Mouse (Mus musculus): ENCODE results near the gene Tmem184c. TPM values are rescaled to one million over a fixed set of nuclear protein-coding genes. Genes with fewer than 3 reads are reported as not detected.

Gene Tmem184c
- polyA plus RNA-seq (2014; fragmentation: Nextera tagmentation; extraction: Ambion mirVana), result 72.1 and 81.6 TPM in 2 replicates

- WGBS, result under 1% methylated on average over 36 of the region's 36 CpGs
- H3K4me2 ChIP-seq (replicated peaks), result peak within 1 kb of the TSS; percentile 88
- H3K4me1 ChIP-seq (replicated peaks; ENCODE audit: control insufficient read depth, insufficient read depth, low read length), result peaks cover 18% of the 10 kb centered on the region
- peak; percentile 99 for DNase-seq (ENCODE audit: low spot score)
- H3K9ac ChIP-seq, result peak within 1 kb of the TSS; percentile 59
- ATAC-seq (ENCODE audit: low FRiP score), result peak; percentile 98
- H3K27ac ChIP-seq, result peak within 1 kb of the TSS; percentile 64
- no peaks in the 10 kb centered on the region for H3K27me3 ChIP-seq (ENCODE audit: control insufficient read depth, insufficient read depth, low read length)
- H3K36me3 ChIP-seq (replicated peaks; ENCODE audit: control insufficient read depth, insufficient read depth), result peaks cover 3% of the 10 kb centered on the region
- H3K9me3 ChIP-seq (ENCODE audit: control insufficient read depth, low read length), result no peaks in the 10 kb centered on the region
- peak within 1 kb of the TSS; percentile 54 for H3K4me3 ChIP-seq (replicated peaks; ENCODE audit: low read length)
Measured at GRCm38 (mm10) chr8:77610374-77610969, at the start of gene Tmem184c. TSS of gene Tmem184c (minus strand) at chr8:77610698.

DNA sequence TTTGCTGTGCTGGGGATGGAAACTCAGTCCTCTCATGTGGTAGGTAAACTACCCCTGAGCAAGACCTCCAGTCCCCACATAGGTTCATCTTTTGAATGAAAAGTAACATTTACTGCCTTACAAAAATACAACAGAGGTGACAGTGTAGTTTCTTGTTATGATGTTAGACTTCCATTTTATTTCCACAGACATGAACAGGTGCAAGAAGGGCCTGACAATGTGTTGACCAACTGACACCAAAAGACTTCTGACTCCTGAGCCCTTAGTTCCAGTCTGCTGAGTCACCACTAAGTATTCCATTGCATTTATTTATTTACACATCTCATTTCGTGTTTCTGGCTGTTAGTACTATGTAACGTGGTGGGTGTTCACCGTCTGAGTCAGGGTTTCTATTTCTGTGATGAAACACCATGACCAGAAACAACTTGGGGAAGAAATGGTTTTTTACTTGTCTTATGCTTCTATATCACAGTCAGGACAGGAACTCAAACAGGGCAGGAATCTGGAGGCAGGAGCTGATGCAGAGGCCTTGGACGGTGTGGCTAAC lies 49.1 kb upstream of the Tmem184c start:
- DNase-seq (ENCODE audit: low spot score) (no peak), ATAC-seq (ENCODE audit: low FRiP score) (no peak)
- Histone ChIP-seq H3K4me2 (replicated peaks) (no peak overlapping the region), H3K9ac (no peak overlapping the region), H3K27ac (no peak overlapping the region), H3K36me3 (replicated peaks; ENCODE audit: control insufficient read depth, insufficient read depth) (no peaks in the 10 kb centered on the region), H3K4me3 (replicated peaks; ENCODE audit: low read length) (no peak overlapping the region), H3K9me3 (ENCODE audit: control insufficient read depth, low read length) (no peaks in the 10 kb centered on the region), H3K27me3 (ENCODE audit: control insufficient read depth, insufficient read depth, low read length) (no peaks in the 10 kb centered on the region), H3K4me1 (replicated peaks; ENCODE audit: control insufficient read depth, insufficient read depth, low read length) (no peaks in the 10 kb centered on the region)
- 84% methylated on average over 4 of the region's 4 CpGs for WGBS

- WGBS, result 84% methylated on average over 3 of the region's 3 CpGs
- no peak overlapping the region for H3K27ac ChIP-seq
Measured at GRCm38 (mm10) chr8:77658356-77658755, 47.9 kb upstream of the Tmem184c start.

GRCm38 (mm10) chr8:77650646-77651190 lies 40.2 kb upstream of the Tmem184c start:
- ATAC-seq (ENCODE audit: low FRiP score) (no peak), DNase-seq (ENCODE audit: low spot score) (no peak)
- Histone ChIP-seq H3K27ac (no peak overlapping the region), H3K4me1 (replicated peaks; ENCODE audit: control insufficient read depth, insufficient read depth, low read length) (no peaks in the 10 kb centered on the region), H3K27me3 (ENCODE audit: control insufficient read depth, insufficient read depth, low read length) (no peaks in the 10 kb centered on the region), H3K9ac (no peak overlapping the region), H3K36me3 (replicated peaks; ENCODE audit: control insufficient read depth, insufficient read depth) (no peaks in the 10 kb centered on the region), H3K4me2 (replicated peaks) (no peak overlapping the region), H3K9me3 (ENCODE audit: control insufficient read depth, low read length) (no peaks in the 10 kb centered on the region), H3K4me3 (replicated peaks; ENCODE audit: low read length) (no peak overlapping the region)
- 64% methylated on average over 1 of the region's 1 CpGs for WGBS

More at GRCm38 (mm10) chr8:77658356-77658755, 47.9 kb upstream of the Tmem184c start:
- Histone ChIP-seq H3K4me3 (replicated peaks; ENCODE audit: low read length) (no peak overlapping the region), H3K9me3 (ENCODE audit: control insufficient read depth, low read length) (no peaks in the 10 kb centered on the region), H3K4me1 (replicated peaks; ENCODE audit: control insufficient read depth, insufficient read depth, low read length) (no peaks in the 10 kb centered on the region), H3K27me3 (ENCODE audit: control insufficient read depth, insufficient read depth, low read length) (no peaks in the 10 kb centered on the region), H3K9ac (no peak overlapping the region), H3K4me2 (replicated peaks) (no peak overlapping the region), H3K36me3 (replicated peaks; ENCODE audit: control insufficient read depth, insufficient read depth) (no peaks in the 10 kb centered on the region)
- DNase-seq (ENCODE audit: low spot score) (no peak), ATAC-seq (ENCODE audit: low FRiP score) (no peak)

GRCm38 (mm10) chr8:77640093-77640839 lies 29.8 kb upstream of the Tmem184c start:
- H3K36me3 ChIP-seq (replicated peaks; ENCODE audit: control insufficient read depth, insufficient read depth), result no peaks in the 10 kb centered on the region
- H3K4me3 ChIP-seq (replicated peaks; ENCODE audit: low read length), result no peak overlapping the region
- DNase-seq (ENCODE audit: low spot score), result no peak
- 61% methylated on average over 5 of the region's 5 CpGs for whole genome bisulfite sequencing
- H3K4me1 ChIP-seq (replicated peaks; ENCODE audit: control insufficient read depth, insufficient read depth, low read length), result no peaks in the 10 kb centered on the region
- no peak overlapping the region for H3K9ac ChIP-seq
- H3K9me3 ChIP-seq (ENCODE audit: control insufficient read depth, low read length), result no peaks in the 10 kb centered on the region
- H3K4me2 ChIP-seq (replicated peaks), result no peak overlapping the region
- no peaks in the 10 kb centered on the region for H3K27me3 ChIP-seq (ENCODE audit: control insufficient read depth, insufficient read depth, low read length)
- no peak for ATAC-seq (ENCODE audit: low FRiP score)
- H3K27ac ChIP-seq, result no peak overlapping the region

- 93% methylated on average over 3 of the region's 3 CpGs for WGBS
- Histone ChIP-seq H3K9ac (no peak overlapping the region), H3K27ac (no peak overlapping the region), H3K4me2 (replicated peaks) (no peak overlapping the region), H3K9me3 (ENCODE audit: control insufficient read depth, low read length) (no peaks in the 10 kb centered on the region), H3K36me3 (replicated peaks; ENCODE audit: control insufficient read depth, insufficient read depth) (no peaks in the 10 kb centered on the region), H3K27me3 (ENCODE audit: control insufficient read depth, insufficient read depth, low read length) (no peaks in the 10 kb centered on the region), H3K4me1 (replicated peaks; ENCODE audit: control insufficient read depth, insufficient read depth, low read length) (no peaks in the 10 kb centered on the region), H3K4me3 (replicated peaks; ENCODE audit: low read length) (no peak overlapping the region)
- DNase-seq (ENCODE audit: low spot score) (no peak), ATAC-seq (ENCODE audit: low FRiP score) (no peak)
Measured at GRCm38 (mm10) chr8:77637593-77637992, 27.1 kb upstream of the Tmem184c start.

DNA sequence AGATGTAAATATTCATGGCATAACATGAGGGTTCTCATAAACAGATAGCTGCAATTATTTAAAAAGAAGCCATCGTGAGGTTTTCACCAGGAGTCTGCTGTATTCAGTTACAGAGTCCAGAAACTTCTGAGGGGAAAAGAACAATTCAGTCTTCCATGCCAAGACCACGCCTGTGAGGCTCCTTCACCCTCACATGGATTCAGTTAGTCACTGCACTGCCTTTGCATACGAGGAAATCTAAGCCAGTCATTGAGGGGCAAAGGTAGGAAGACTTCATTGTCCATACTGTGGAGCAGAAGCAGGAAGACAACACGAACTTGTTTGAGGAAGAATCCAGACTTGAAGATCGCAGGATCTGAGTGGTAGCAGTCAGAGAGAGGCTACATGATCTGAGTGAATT lies 23.5 kb upstream of the Tmem184c start:
- no peaks in the 10 kb centered on the region for H3K27me3 ChIP-seq (ENCODE audit: control insufficient read depth, insufficient read depth, low read length)
- 84% methylated on average over 5 of the region's 5 CpGs for WGBS
- no peaks in the 10 kb centered on the region for H3K36me3 ChIP-seq (replicated peaks; ENCODE audit: control insufficient read depth, insufficient read depth)
- no peak overlapping the region for H3K9ac ChIP-seq
- H3K4me2 ChIP-seq (replicated peaks), result no peak overlapping the region
- H3K27ac ChIP-seq, result no peak overlapping the region
- ATAC-seq (ENCODE audit: low FRiP score) (no peak), DNase-seq (ENCODE audit: low spot score) (no peak)
- H3K4me1 ChIP-seq (replicated peaks; ENCODE audit: control insufficient read depth, insufficient read depth, low read length), result no peaks in the 10 kb centered on the region
- no peak overlapping the region for H3K4me3 ChIP-seq (replicated peaks; ENCODE audit: low read length)
- H3K9me3 ChIP-seq (ENCODE audit: control insufficient read depth, low read length), result no peaks in the 10 kb centered on the region

GRCm38 (mm10) chr8:77633211-77633610 lies 22.7 kb upstream of the Tmem184c start:
- no peaks in the 10 kb centered on the region for H3K9me3 ChIP-seq (ENCODE audit: control insufficient read depth, low read length)
- ATAC-seq (ENCODE audit: low FRiP score) (no peak), DNase-seq (ENCODE audit: low spot score) (no peak)
- WGBS, result 86% methylated on average over 2 of the region's 2 CpGs
- no peak overlapping the region for H3K4me2 ChIP-seq (replicated peaks)
- H3K27ac ChIP-seq, result no peak overlapping the region
- H3K9ac ChIP-seq, result no peak overlapping the region
- no peaks in the 10 kb centered on the region for H3K36me3 ChIP-seq (replicated peaks; ENCODE audit: control insufficient read depth, insufficient read depth)
- no peak overlapping the region for H3K4me3 ChIP-seq (replicated peaks; ENCODE audit: low read length)
- no peaks in the 10 kb centered on the region for H3K27me3 ChIP-seq (ENCODE audit: control insufficient read depth, insufficient read depth, low read length)
- no peaks in the 10 kb centered on the region for H3K4me1 ChIP-seq (replicated peaks; ENCODE audit: control insufficient read depth, insufficient read depth, low read length)

- ATAC-seq (ENCODE audit: low FRiP score) (no peak), DNase-seq (ENCODE audit: low spot score) (no peak)
- H3K9ac ChIP-seq, result no peak overlapping the region
- no peak overlapping the region for H3K4me2 ChIP-seq (replicated peaks)
- no peaks in the 10 kb centered on the region for H3K4me1 ChIP-seq (replicated peaks; ENCODE audit: control insufficient read depth, insufficient read depth, low read length)
- no peak overlapping the region for H3K4me3 ChIP-seq (replicated peaks; ENCODE audit: low read length)
- WGBS, result 44% methylated on average over 3 of the region's 3 CpGs
- H3K27ac ChIP-seq, result no peak overlapping the region
- H3K9me3 ChIP-seq (ENCODE audit: control insufficient read depth, low read length), result no peaks in the 10 kb centered on the region
- H3K27me3 ChIP-seq (ENCODE audit: control insufficient read depth, insufficient read depth, low read length), result no peaks in the 10 kb centered on the region
- no peaks in the 10 kb centered on the region for H3K36me3 ChIP-seq (replicated peaks; ENCODE audit: control insufficient read depth, insufficient read depth)
Measured at GRCm38 (mm10) chr8:77630691-77631090, 20.2 kb upstream of the Tmem184c start.

All from hindbrain, embryonic 14.5 days (tissue).